Mouse (Mus musculus) ES-Bruce4 (cell line): Measurements from ENCODE around the gene Ubn2.

Source experiments
- CTCF ChIP-seq: IDR thresholded peaks from one replicate; pipeline ENCODE4 v1.8.1; 2011; ENCODE audit warnings: low read depth, low read length
- EP300 ChIP-seq: IDR thresholded peaks from 2 replicates; pipeline ENCODE4 v1.6.1; 2011; ENCODE audit warnings: low read depth, low read length; ENCODE audit not compliant: insufficient read depth
- POLR2A ChIP-seq: IDR thresholded peaks from one replicate; pipeline ENCODE4 v1.8.1; 2011; ENCODE audit warnings: low read length; ENCODE audit not compliant: insufficient read depth

DNA sequence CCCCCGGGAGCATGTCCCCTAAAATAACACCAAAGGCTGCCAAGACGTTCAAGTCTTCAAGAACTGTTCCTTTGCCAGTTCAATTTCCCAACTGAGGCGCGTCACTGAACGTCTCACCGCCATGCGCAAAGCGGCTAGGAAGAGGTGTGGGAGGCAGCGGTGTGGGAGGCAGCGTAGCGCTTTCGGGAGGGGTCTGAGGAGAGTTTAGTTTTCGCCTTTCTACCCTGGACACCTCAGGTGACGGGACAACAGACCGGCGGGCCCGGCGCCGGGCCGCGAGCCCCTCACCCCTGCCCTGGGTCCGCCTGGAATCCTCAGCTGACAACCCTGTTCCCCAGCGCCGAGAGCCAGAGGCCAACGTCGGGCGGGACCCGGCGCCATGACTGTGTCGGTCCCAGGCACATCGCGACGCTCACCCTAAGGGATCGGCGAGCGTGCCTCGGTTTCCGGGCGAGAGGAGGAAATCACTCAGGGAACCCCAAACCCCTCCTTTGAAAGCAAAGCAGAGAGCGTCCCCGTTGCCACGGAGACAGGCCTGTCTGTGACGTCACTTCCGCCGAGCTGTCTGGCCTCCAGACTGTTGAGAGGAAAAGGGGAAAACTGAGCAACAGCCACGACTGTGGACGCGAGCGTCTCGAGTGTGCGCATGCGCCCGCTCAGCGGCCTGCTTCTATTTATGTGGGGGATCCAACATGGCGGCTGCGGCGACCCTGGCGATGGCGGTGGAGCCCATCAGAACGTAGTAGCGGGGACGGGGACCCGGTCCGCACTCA lies at the start of gene Ubn2:
- TF ChIP-seq CTCF (no peak), EP300 (no peak), POLR2A (peak; percentile 56)
